Mouse (Mus musculus) liver, embryonic 14.5 days (tissue): ENCODE measurements around the gene Slitrk3. TPM values are rescaled to one million over a fixed set of nuclear protein-coding genes. Genes with fewer than 3 reads are reported as not detected.

Source experiments
- ATAC-seq: fragments of 200-750 bp; cut with Nextera tagmentation; 2 replicates; pipeline ENCODE4 v1.8.0; 2017; ENCODE audit warnings: moderate number of reproducible peaks, mild to moderate bottlenecking, moderate library complexity; ENCODE audit not compliant: insufficient read depth
- DNase-seq, 3 experiments: peaks; one replicate each; pipeline ENCODE4 v3.0.0-alpha.2; 2012 to 2013; ENCODE audit warnings: low read depth in 3 of 3, low spot score in 3 of 3
- H3K27ac ChIP-seq: fragments of 300-500 bp; sonication (generic); 2 replicates; pipeline ENCODE4 v1.5.1; 2014; ENCODE audit warnings: moderate library complexity, mild to moderate bottlenecking, control low read depth, inconsistent platforms
- H3K27me3 ChIP-seq: fragments of 300-500 bp; sonication (generic); 2 replicates; pipeline ENCODE4 v1.6.1; 2014; ENCODE audit warnings: mild to moderate bottlenecking, low read length, moderate library complexity; ENCODE audit not compliant: control insufficient read depth, insufficient read depth
- H3K36me3 ChIP-seq: fragments of 300-500 bp; sonication (generic); replicated peaks from 2 replicates; pipeline ENCODE4 v1.6.1; 2014; ENCODE audit warnings: low read depth; ENCODE audit not compliant: control insufficient read depth, insufficient read depth
- H3K4me1 ChIP-seq, 2 experiments: fragments of 200-500 bp in 1 of 2; fragments of 300-500 bp in 1 of 2; sonication (generic) in 1 of 2; replicated peaks; 2 replicates each; pipeline ENCODE4 v1.6.1; 2012 to 2014; ENCODE audit warnings: antibody characterized with exemption in 1 of 2, inconsistent platforms in 1 of 2, low read length in 1 of 2; ENCODE audit not compliant: control insufficient read depth in 2 of 2, insufficient read depth in 2 of 2
- H3K4me2 ChIP-seq: fragments of 300-500 bp; sonication (generic); 2 replicates; pipeline ENCODE4 v1.6.1; 2014; ENCODE audit warnings: low read depth, mild to moderate bottlenecking, control low read depth, moderate library complexity
- H3K4me3 ChIP-seq, 2 experiments: fragments of 200-500 bp in 1 of 2; fragments of 300-500 bp in 1 of 2; sonication (generic) in 1 of 2; 2 replicates each; pipeline ENCODE4 v1.5.1; 2012 to 2014; ENCODE audit warnings: low read depth in 2 of 2, low read length in 2 of 2, mild to moderate bottlenecking in 2 of 2, control low read depth in 1 of 2, inconsistent platforms in 1 of 2, moderate library complexity in 1 of 2; ENCODE audit not compliant: insufficient read depth in 1 of 2
- H3K9ac ChIP-seq: fragments of 300-500 bp; sonication (generic); replicated peaks from 2 replicates; pipeline ENCODE4 v1.6.1; 2014; ENCODE audit warnings: mild to moderate bottlenecking, control low read depth, moderate library complexity
- H3K9me3 ChIP-seq: fragments of 300-500 bp; sonication (generic); 2 replicates; pipeline ENCODE4 v1.6.1; 2016; ENCODE audit warnings: low read length, mixed read lengths; ENCODE audit not compliant: control insufficient read depth
- CTCF ChIP-seq: IDR thresholded peaks from 2 replicates; pipeline ENCODE4 v1.5.1; 2016; ENCODE audit warnings: antibody characterized with exemption, low read depth, control low read depth
- EP300 ChIP-seq: IDR thresholded peaks from 2 replicates; pipeline ENCODE4 v1.6.1; 2016; ENCODE audit warnings: antibody characterized with exemption, low read depth
- WGBS: fragments of 180-500 bp; shearing (Covaris S2); extraction: QIAGEN DNeasy Blood & Tissue Kit; methylation state at CpG from one replicate; pipeline ENCODE4 v1.1.7; 2014; ENCODE audit not compliant: insufficient replicate concordance; 5-methylcytosine and 5-hydroxymethylcytosine counted together
- polyA plus RNA-seq, 2 experiments: library from polyadenylated mRNA; depleted of rRNA in 1 of 2; stranded (reverse) in 1 of 2; unstranded in 1 of 2; fragments of >200 nt; fragmentation: Nextera tagmentation in 1 of 2; extraction: Ambion mirVana in 1 of 2; gene quantifications; 2 replicates each; pipeline versions ENCODE4 v1.2.1 to v1.2.3; 2012 to 2014

Gene Slitrk3
- polyA plus RNA-seq, 2 experiments, result 0.01 TPM; not detected in 1

- TF ChIP-seq CTCF, result no peak
- no peak for TF ChIP-seq EP300
- Histone ChIP-seq H3K27ac (no peak overlapping the region), H3K36me3 (no peaks in the 10 kb centered on the region), H3K4me2 (no peak overlapping the region), H3K27me3 (no peaks in the 10 kb centered on the region), H3K9me3 (no peaks in the 10 kb centered on the region), H3K4me1 (no peaks in the 10 kb centered on the region), H3K4me3 (no peak overlapping the region), H3K9ac (no peak overlapping the region)
- DNase-seq (no peak), ATAC-seq (no peak)
Observed at GRCm38 (mm10) chr3:73042256-73042655, 15.3 kb downstream of the Slitrk3 start.

GRCm38 (mm10) chr3:73006045-73006444 lies 51.6 kb downstream of the Slitrk3 start:
- Histone ChIP-seq H3K27me3 (no peaks in the 10 kb centered on the region), H3K9me3 (no peaks in the 10 kb centered on the region), H3K36me3 (no peaks in the 10 kb centered on the region), H3K27ac (no peak overlapping the region), H3K4me2 (no peak overlapping the region), H3K9ac (no peak overlapping the region), H3K4me1 (no peaks in the 10 kb centered on the region), H3K4me3 (no peak overlapping the region)
- WGBS, result 14% methylated on average over 6 of the region's 6 CpGs
- no peak for TF ChIP-seq CTCF
- TF ChIP-seq EP300, result no peak
- no peak for DNase-seq
- no peak for ATAC-seq

GRCm38 (mm10) chr3:73002933-73003696 lies 54.5 kb downstream of the Slitrk3 start:
- ATAC-seq (no peak), DNase-seq (no peak)
- no peak overlapping the region for H3K4me3 ChIP-seq
- no peak overlapping the region for H3K9ac ChIP-seq
- no peaks in the 10 kb centered on the region for H3K4me1 ChIP-seq
- H3K4me2 ChIP-seq, result no peak overlapping the region
- H3K9me3 ChIP-seq, result no peaks in the 10 kb centered on the region
- no peak overlapping the region for H3K27ac ChIP-seq
- WGBS, result 77% methylated on average over 4 of the region's 4 CpGs
- no peaks in the 10 kb centered on the region for H3K27me3 ChIP-seq
- H3K36me3 ChIP-seq, result no peaks in the 10 kb centered on the region
- no peak for TF ChIP-seq EP300
- TF ChIP-seq CTCF, result no peak

GRCm38 (mm10) chr3:72997517-72997916 lies 60.1 kb downstream of the Slitrk3 start:
- WGBS, result 45% methylated on average over 4 of the region's 4 CpGs
- H3K27me3 ChIP-seq, result no peaks in the 10 kb centered on the region
- DNase-seq (no peak), ATAC-seq (no peak)
- no peak overlapping the region for H3K4me3 ChIP-seq
- no peak overlapping the region for H3K27ac ChIP-seq
- H3K9ac ChIP-seq, result no peak overlapping the region
- TF ChIP-seq CTCF (no peak), EP300 (no peak)
- no peak overlapping the region for H3K4me2 ChIP-seq
- H3K9me3 ChIP-seq, result no peaks in the 10 kb centered on the region
- no peaks in the 10 kb centered on the region for H3K36me3 ChIP-seq
- H3K4me1 ChIP-seq, result no peaks in the 10 kb centered on the region

Other genes starting within 250 kb of the Slitrk3 start
- gene Sis, start 89.9 kb downstream of the Slitrk3 start, polyA plus RNA-seq (2012; rRNA removed), result not detected in 2 replicates
- gene Sis, start 89.9 kb downstream of the Slitrk3 start, polyA plus RNA-seq (2014; fragmentation: Nextera tagmentation; extraction: Ambion mirVana), result not detected in 2 replicates